Mouse (Mus musculus): ENCODE measurements around the gene Vmn2r24.
"Not testable (repeated sequence)": the region's sequence is repeated elsewhere in the genome, so short reads cannot be mapped to it uniquely, and the experiment has no call there.

- not testable (repeated sequence) for TF ChIP-seq CTCF (IDR thresholded peaks at IDR 0.05; ENCODE audit: extremely low read depth, insufficient read length, insufficient replicate concordance, low read depth, low read length); POLR2A (IDR thresholded peaks at IDR 0.05; ENCODE audit: low read depth, low read length)
These were observed 74.7 kb downstream of the Vmn2r24 start, which contains the start of gene Vmn2r25 for GRCm38 (mm10) chr6:123853363-123853762.
